Mouse (Mus musculus) ovary, postnatal 10 days (tissue): ENCODE results near the gene Cactin.

Source experiments
- DNase-seq: peaks from one replicate; pipeline ENCODE4 v3.0.0; 2022; ENCODE audit warnings: low spot score

The Cactin gene

DNA sequence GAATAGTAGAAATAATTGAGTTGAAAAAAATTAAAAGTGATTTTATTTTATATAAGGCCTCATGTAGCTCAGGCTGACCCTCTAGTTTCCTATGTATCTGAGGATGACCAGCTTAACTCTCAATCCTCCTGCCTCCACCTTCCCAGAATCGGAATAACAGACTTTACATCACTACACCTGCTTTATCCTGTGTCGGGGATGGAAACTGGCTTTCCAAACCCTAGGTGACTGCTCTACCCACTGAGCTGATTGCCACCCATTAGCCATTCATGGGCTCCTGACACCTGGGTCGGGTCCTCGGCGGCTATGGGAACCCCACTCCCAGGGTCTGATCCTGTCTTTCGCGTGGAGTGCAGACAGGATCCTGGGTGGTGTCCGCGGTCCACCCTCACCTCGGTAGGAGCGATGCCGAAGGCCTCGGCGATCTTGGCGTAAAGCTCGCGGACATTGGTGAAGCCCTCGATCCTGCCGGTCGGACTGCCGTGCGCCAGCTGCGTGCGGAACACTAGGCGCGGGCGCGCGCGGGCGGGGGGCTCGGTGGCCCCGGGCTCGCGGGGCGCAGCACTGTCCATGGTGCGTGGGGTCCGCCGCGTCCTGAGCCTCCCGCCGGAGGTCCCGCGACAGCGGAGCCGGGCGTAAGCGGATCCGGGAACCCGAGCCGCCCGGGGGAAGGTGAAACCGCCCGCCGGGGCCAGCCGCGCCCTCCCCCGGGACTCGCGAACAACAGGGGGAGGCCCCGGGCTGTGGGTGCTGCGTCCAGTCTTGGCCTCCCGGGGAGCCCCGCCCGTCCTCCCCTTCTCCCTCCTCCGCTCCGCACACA lies 22.0 kb downstream of the Cactin start, which contains the start of gene Gipc3:
Gene Gipc3, minus strand, starts transcription at position 581 of the 820 bp plus-strand sequence.
- DNase-seq = no peak

GRCm38 (mm10) chr10:81344421-81345161 lies 23.7 kb downstream of the Cactin start:
- DNase-seq = no peak

GRCm38 (mm10) chr10:81345162-81345534 lies 24.2 kb downstream of the Cactin start:
- no peak for DNase-seq

DNA sequence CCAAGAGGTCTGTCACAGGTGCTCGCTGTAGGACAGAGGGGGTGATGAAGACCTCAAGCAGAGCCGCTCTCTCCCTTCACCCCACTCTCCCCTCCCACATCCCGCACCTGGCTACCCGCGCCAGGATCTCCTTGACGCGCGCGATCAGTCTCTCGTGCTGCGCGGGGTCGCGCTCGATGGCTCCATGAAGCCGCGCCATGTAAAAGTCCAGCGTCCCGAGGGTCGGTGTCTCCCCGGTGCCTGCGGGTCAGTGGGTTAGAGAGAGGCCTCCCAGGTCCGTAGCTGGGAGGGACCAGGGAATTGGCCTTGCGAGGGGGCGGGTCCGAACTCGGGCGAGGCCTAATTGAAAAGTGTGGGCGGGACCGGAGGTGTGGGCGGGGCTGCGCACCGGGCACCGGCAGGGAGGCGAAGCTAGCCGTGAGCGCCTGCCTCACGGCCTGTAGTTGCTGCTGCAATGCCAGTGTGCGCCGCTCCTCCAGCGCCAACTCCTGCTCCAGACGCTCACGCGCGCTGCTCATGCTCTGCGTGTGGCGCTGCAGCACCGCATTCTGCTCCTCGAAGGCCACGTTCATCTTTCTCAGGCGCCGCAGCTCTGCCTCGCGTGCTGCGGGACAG lies 25.7 kb downstream of the Cactin start:
- DNase-seq = no peak

DNA sequence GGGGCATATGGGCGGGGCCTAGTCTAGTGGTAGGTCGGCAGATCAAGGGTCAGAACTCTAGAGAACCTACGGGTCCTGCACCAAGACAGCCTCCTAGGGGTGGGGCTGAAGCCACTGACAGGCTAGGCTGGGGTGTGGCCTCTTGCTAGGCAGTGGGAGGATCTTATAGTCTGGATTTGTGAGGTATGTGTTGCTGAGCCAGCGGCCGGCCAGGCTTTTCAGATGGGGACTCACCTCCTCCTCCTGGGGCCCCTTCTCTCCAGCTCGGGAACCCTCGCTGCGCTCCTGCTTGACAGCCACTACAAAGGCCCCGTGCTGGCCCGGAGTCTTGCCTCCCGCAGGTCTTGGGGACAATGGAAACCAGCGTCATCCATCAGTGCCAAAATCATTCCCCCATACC lies 28.2 kb downstream of the Cactin start:
- DNase-seq = no peak

DNA sequence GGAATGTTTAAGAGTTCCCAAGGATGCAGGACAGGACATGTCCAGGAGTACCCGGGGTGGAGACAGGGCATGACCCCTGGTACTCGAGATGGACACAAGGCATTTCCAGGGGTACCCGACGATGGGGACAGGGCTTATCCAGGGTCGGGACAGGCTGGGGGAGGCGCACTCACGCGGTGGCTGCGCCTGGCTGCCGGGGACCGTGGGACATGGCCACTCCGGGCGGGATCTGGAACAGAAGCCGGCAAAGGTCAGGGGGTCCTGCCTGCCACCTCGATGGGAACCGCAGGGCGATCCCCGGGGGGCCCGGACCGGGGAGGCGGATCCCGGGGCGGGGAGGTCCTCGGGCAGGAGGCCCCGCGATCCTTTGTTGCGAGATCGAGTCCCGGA lies 29.1 kb downstream of the Cactin start:
- no peak for DNase-seq

GRCm38 (mm10) chr10:81350351-81351063 lies 29.6 kb downstream of the Cactin start, which contains the start of gene Hmg20b:
Hmg20b (minus strand) TSS chr10:81350480.
- DNase-seq = peak; percentile 95

GRCm38 (mm10) chr10:81351678-81352291 lies 30.9 kb downstream of the Cactin start:
- no peak for DNase-seq

DNA sequence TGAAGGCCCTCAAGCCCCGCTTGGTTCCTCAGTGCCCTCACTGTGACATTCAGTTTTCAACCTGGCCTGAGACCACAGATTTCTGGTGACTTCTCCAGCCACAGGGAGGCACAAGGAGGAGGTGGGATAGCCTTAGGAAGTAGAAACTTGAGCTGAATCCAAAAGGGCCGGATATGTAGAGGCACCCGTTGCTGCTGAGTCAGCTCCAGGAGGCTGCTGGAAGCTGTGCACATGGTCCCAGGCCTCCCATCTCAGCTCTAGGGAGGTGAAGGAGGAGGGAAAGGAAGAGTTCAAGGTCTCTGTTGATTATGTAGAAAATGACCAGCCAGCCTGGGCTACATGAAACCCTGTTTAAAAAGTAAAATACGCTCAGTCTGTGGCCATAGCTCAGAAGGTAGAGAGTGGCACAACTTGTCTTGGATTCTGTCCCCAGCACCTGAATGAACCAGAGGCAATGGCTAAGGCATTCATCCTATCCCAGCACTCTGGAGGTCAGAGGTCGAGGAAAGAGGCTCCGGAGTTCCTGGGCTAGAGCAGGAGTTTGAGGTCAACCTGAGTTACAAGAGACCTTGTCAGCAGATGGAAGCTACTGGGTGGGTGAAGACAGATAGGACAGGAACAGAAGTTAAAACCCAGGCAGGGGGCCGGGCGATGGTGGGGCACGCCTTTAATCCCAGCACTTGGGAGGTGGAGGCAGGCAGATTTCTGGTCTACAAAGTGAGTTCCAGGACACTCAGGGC lies 34.0 kb downstream of the Cactin start:
- DNase-seq = no peak

DNA sequence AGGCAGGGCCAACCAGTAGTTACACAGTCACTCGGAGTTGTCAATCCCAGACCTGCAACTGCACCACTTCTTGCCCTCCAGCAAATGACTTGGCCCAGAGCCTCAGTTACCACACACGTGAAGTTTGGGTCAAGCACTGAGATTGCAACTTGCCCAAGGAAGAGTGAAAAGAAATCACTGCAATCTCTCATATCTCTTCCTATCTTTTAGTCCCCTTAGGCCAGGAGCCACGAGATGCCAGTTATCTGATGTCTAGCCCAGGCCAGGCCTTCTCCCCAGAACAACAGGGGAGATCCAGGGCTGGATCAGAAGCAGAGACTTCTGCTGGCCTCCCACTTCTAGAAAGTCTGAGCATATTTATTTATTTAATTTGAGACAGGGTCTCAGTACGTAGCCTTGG lies 34.6 kb downstream of the Cactin start:
- no peak for DNase-seq

DNA sequence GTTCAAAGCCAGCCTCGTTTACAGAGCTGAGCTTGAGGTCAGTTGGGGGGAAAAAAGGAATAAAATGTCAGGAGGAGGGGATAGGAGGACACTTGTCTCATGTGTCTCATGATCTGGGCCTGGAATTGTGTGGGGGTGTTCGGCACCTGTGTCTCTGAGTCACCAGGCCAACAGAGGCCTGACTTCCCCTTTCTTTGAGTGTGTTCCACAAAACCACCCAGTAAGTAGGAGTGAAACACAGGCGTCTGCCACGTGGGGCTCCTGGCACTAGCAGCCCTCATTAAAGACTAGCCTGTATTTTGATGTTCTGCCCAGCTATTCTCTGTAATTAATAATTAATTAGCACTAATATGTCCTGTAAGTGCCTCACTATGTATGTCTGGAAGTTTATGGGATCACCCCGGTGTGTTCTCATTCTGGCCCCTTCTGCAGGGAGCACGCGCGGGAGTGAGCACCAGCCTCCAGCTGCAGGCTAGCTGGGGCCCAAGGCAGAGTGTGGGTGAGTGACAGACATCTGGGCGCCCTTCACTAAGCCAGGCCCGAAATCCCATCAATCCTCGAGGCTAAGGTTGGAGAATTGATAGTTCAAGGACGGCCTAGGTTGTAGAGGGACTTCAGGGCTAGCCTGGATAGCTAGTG lies 35.6 kb downstream of the Cactin start:
- DNase-seq = no peak

GRCm38 (mm10) chr10:81356991-81357844 lies 36.3 kb downstream of the Cactin start, which contains the start of gene Mfsd12:
Mfsd12 (plus strand) TSS chr10:81357491.
- peak; percentile 75 for DNase-seq

DNA sequence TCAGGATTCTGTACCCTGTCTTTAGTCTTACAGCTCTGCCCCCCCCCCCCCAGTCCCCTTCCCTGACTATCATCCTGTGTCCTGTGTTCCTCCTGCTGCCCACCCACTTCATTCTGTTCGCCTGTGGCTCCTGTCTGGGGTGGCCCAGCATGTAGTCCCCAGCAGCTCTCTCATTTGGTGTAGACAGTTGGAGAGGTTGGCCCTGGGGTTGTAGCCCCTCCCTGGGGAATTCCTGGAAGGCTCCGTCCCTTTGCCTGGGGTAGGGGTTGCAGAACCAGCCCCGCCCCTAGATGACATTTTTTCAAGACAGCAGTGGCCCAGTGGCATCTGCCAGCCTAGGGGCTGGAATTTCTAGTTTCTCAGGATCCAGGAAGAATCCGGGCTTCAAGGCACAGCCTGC lies 37.3 kb downstream of the Cactin start:
- no peak for DNase-seq

DNA sequence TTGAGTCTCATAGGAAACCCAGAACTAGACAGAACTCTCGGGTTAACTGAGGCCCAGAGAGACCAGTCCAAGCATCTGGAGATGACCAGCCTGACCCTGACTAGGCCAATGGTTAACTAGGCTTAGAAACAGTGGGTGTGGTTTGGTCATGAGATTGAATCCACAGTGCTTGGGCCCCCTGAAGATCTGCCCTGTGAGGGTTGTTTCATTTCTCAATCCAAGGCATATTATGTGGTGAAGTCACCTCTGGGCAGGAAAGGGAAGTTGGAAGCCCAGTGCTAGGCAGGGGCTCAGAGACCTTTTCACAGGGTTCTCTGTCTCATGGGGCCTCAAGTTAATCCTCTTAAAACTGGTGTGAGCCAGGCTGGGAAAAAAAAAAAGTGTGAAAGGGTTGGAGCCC lies 37.9 kb downstream of the Cactin start:
- no peak for DNase-seq

DNA sequence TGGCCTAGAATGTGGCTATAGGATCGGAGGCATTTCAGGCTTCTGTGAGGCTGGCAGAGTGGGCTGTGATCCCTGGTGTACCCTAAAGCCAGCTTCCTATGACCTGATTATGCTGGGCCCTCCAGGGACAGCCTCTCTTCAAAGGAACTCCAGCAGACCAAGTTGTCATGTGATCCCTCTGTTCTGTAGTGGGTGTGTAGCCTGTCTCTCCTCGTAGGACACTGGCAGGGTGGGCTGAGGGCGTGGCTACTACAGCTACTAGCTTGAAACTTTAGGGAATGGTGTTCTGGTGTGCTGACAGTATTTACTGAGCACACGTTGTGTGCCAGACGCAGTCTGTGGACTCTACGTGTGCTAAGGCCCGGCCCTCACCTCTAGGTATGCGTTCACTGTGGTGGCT lies 39.8 kb downstream of the Cactin start:
- DNase-seq = no peak

GRCm38 (mm10) chr10:81362336-81362949 lies 41.5 kb downstream of the Cactin start:
- DNase-seq = no peak

- DNase-seq = no peak
Measured at GRCm38 (mm10) chr10:81363436-81364346, 42.8 kb downstream of the Cactin start.

DNA sequence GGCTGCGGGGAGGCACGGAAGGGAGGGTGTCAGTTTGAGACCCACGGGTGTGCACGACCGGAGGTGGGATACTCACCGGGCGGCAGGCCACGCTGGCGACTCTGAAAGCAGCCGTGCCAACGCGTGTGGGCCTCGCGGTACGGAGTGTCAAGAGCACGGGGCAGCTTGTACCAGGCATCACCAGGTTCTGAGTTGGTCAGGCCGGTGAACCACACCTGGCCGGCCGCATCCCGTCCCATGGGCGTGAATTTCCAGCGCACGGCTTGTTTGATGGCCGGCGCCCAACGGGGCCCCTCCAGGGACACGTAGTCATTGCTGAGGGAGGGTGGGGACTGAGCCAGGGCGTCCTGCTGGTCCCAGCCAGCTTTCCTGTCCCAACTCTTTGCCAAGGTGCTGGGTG lies 43.8 kb downstream of the Cactin start:
- no peak for DNase-seq
